Mouse (Mus musculus): ENCODE measurements at regions not wholly inside any gene's neighbourhood (a gene's known extent, or its start where the extent isn't known, plus 50 kb on each side); places are given as distances from the start of the nearest gene placed in this dataset.

- H3K9ac ChIP-seq (ENCODE audit: control insufficient read depth, low read depth, low read length, poor library complexity, severe bottlenecking) = no peak overlapping the region
- no peaks in the 10 kb centered on the region for H3K36me3 ChIP-seq (ENCODE audit: control insufficient read depth in 1 of 2, insufficient read depth in 2 of 2, low read length in 2 of 2)
- H3K79me2 ChIP-seq (ENCODE audit: control insufficient read depth, insufficient read depth, low read length, poor library complexity) = no peaks in the 10 kb centered on the region
- H3K9me3 ChIP-seq (replicated peaks; ENCODE audit: insufficient read depth, low read length) = no peaks in the 10 kb centered on the region
- no peak overlapping the region for H3K4me3 ChIP-seq (ENCODE audit: control insufficient read depth in 1 of 2, insufficient read depth in 1 of 2, low read depth in 2 of 2, low read length in 2 of 2)
- H3K4me1 ChIP-seq (ENCODE audit: control insufficient read depth in 1 of 2, insufficient read depth in 2 of 2, low read length in 2 of 2) = no peaks in the 10 kb centered on the region
- H3K27me3 ChIP-seq (ENCODE audit: control insufficient read depth in 1 of 2, insufficient read depth in 2 of 2, low read length in 2 of 2) = no peaks in the 10 kb centered on the region
- no peak for DNase-seq (ENCODE audit: low read depth, low spot score)
- no peak overlapping the region for H3K27ac ChIP-seq (ENCODE audit: control insufficient read depth, low read depth, low read length)
- TF ChIP-seq SMC3 (IDR thresholded peaks at IDR 0.05; ENCODE audit: low read depth, low read length) (no peak), NELFE (IDR thresholded peaks at IDR 0.05; ENCODE audit: low read depth, low read length) (no peak), USF1 (IDR thresholded peaks at IDR 0.05; ENCODE audit: low read depth, low read length) (no peak), POLR2A (IDR thresholded peaks at IDR 0.05; ENCODE audit: control insufficient read depth in 1 of 2, insufficient read depth in 1 of 2, low read depth in 1 of 2, low read length in 2 of 2, poor library complexity in 1 of 2) (no peak), MYC (IDR thresholded peaks at IDR 0.05; ENCODE audit: low read depth, low read length) (no peak), MYB (IDR thresholded peaks at IDR 0.05; ENCODE audit: low read depth, low read length) (no peak), TAL1 (IDR thresholded peaks at IDR 0.05; ENCODE audit: low read length) (no peak), SIN3A (IDR thresholded peaks at IDR 0.05; ENCODE audit: low read length) (no peak), EP300 (IDR thresholded peaks at IDR 0.05; ENCODE audit: low read depth in 1 of 2, low read length in 2 of 2) (no peak), MXI1 (IDR thresholded peaks at IDR 0.05; ENCODE audit: low read depth, low read length) (no peak), UBTF (IDR thresholded peaks at IDR 0.05; ENCODE audit: borderline replicate concordance, insufficient read depth, low read depth, low read length) (no peak), MAZ (IDR thresholded peaks at IDR 0.05; ENCODE audit: low read depth, low read length) (no peak), CTCF (IDR thresholded peaks at IDR 0.05 in 2 of 3, conservative IDR thresholded peaks at IDR 0.05 in 1 of 3; ENCODE audit: control insufficient read depth in 1 of 3, insufficient read depth in 1 of 3, low read depth in 2 of 3, low read length in 3 of 3, poor library complexity in 1 of 3, severe bottlenecking in 1 of 3) (no peak)
Measured at GRCm38 (mm10) chr15:94004911-94005310, 409.2 kb upstream of the Prickle1 start.

- Histone ChIP-seq H3K79me2 (ENCODE audit: control insufficient read depth, insufficient read depth, low read length, poor library complexity) (no peaks in the 10 kb centered on the region), H3K9me3 (replicated peaks; ENCODE audit: insufficient read depth, low read length) (no peaks in the 10 kb centered on the region), H3K4me3 (ENCODE audit: control insufficient read depth in 1 of 2, insufficient read depth in 1 of 2, low read depth in 2 of 2, low read length in 2 of 2) (no peak overlapping the region), H3K9ac (ENCODE audit: control insufficient read depth, low read depth, low read length, poor library complexity, severe bottlenecking) (no peak overlapping the region), H3K36me3 (ENCODE audit: control insufficient read depth in 1 of 2, insufficient read depth in 2 of 2, low read length in 2 of 2) (no peaks in the 10 kb centered on the region), H3K4me1 (ENCODE audit: control insufficient read depth in 1 of 2, insufficient read depth in 2 of 2, low read length in 2 of 2) (no peaks in the 10 kb centered on the region), H3K27me3 (ENCODE audit: control insufficient read depth in 1 of 2, insufficient read depth in 2 of 2, low read length in 2 of 2) (no peaks in the 10 kb centered on the region), H3K27ac (ENCODE audit: control insufficient read depth, low read depth, low read length) (no peak overlapping the region)
- DNase-seq (ENCODE audit: low read depth, low spot score) = no peak
- TF ChIP-seq CTCF (IDR thresholded peaks at IDR 0.05 in 2 of 3, conservative IDR thresholded peaks at IDR 0.05 in 1 of 3; ENCODE audit: control insufficient read depth in 1 of 3, insufficient read depth in 1 of 3, low read depth in 2 of 3, low read length in 3 of 3, poor library complexity in 1 of 3, severe bottlenecking in 1 of 3) (no peak), RCOR1 (IDR thresholded peaks at IDR 0.05; ENCODE audit: low read depth, low read length) (no peak), TCF12 (IDR thresholded peaks at IDR 0.05; ENCODE audit: low read depth, low read length) (no peak), ETS1 (IDR thresholded peaks at IDR 0.05; ENCODE audit: low read depth, low read length) (no peak), TAL1 (IDR thresholded peaks at IDR 0.05; ENCODE audit: low read length) (no peak), MAZ (IDR thresholded peaks at IDR 0.05; ENCODE audit: low read depth, low read length) (no peak), POLR2AphosphoS2 (IDR thresholded peaks at IDR 0.05; ENCODE audit: low read length) (no peak), EP300 (IDR thresholded peaks at IDR 0.05; ENCODE audit: low read depth in 1 of 2, low read length in 2 of 2) (no peak), SMC3 (IDR thresholded peaks at IDR 0.05; ENCODE audit: low read depth, low read length) (no peak), MEF2A (IDR thresholded peaks at IDR 0.05; ENCODE audit: extremely low read depth, insufficient replicate concordance, low read depth, low read length, poor library complexity, severe bottlenecking) (no peak), CHD2 (IDR thresholded peaks at IDR 0.05; ENCODE audit: low read length) (no peak), MYB (IDR thresholded peaks at IDR 0.05; ENCODE audit: low read depth, low read length) (no peak), NELFE (IDR thresholded peaks at IDR 0.05; ENCODE audit: low read depth, low read length) (no peak)
Measured at GRCm38 (mm10) chr15:94003145-94003544, 407.5 kb upstream of the Prickle1 start.
